Mouse (Mus musculus) G1E (cell line): ENCODE results near the gene Celf2. TPM values are rescaled to one million over a fixed set of nuclear protein-coding genes. Genes with fewer than 3 reads are reported as not detected.

Source experiments
- ATAC-seq: 2 replicates; pipeline ENCODE4 v1.8.0; 2016; ENCODE audit warnings: mild to moderate bottlenecking; ENCODE audit not compliant: insufficient number of reproducible peaks, poor library complexity, low FRiP score, severe bottlenecking; ENCODE audit errors: extremely low read depth
- DNase-seq: peaks from one replicate; pipeline ENCODE4 v3.0.0; 2012; ENCODE audit warnings: low spot score
- H3K27me3 ChIP-seq: 2 replicates; pipeline ENCODE4 v1.6.1; 2012; ENCODE audit warnings: mild to moderate bottlenecking, low read length, inconsistent platforms; ENCODE audit not compliant: insufficient read depth
- H3K36me3 ChIP-seq: replicated peaks from 2 replicates; pipeline ENCODE3; 2012; ENCODE audit warnings: mild to moderate bottlenecking, inconsistent platforms
- H3K4me1 ChIP-seq: 2 replicates; pipeline ENCODE4 v1.6.1; 2012; ENCODE audit warnings: low read depth, low read length, inconsistent platforms, mixed read lengths; ENCODE audit not compliant: insufficient read depth
- H3K4me3 ChIP-seq: 2 replicates; pipeline ENCODE4 v1.5.1; 2012; ENCODE audit warnings: low read depth, mild to moderate bottlenecking, inconsistent platforms, low read length, moderate library complexity, mixed read lengths
- H3K9me3 ChIP-seq: replicated peaks from 2 replicates; pipeline ENCODE4 v1.6.1; 2012; ENCODE audit warnings: inconsistent platforms
- CTCF ChIP-seq: IDR thresholded peaks from 2 replicates; pipeline ENCODE4 v1.5.1; 2012; ENCODE audit warnings: low read depth, low read length, inconsistent platforms, mixed read lengths
- GATA1 ChIP-seq: IDR thresholded peaks from 2 replicates; pipeline ENCODE4 v1.6.1; 2012; ENCODE audit warnings: borderline replicate concordance, low read length, inconsistent platforms, mixed read lengths
- GATA2 ChIP-seq: IDR thresholded peaks from 2 replicates; pipeline ENCODE4 v1.6.1; 2012; ENCODE audit warnings: low read depth, low read length, inconsistent platforms, borderline replicate concordance
- POLR2AphosphoS5 ChIP-seq: IDR thresholded peaks from 2 replicates; pipeline ENCODE4 v1.6.1; 2012; ENCODE audit warnings: low read depth, low read length, inconsistent platforms; ENCODE audit not compliant: insufficient replicate concordance
- TAL1 ChIP-seq: conservative IDR thresholded peaks from 2 replicates; pipeline ENCODE4 v1.6.1; 2012; ENCODE audit warnings: low read depth, low read length, inconsistent platforms, mixed read lengths
- polyA plus RNA-seq: library from polyadenylated mRNA; stranded (reverse); fragments of >175 nt; gene quantifications from 2 replicates; pipeline ENCODE4 v1.2.3, GENCODE M21; 2012
- total RNA-seq, 2 experiments: library from RNA; stranded (forward) in 1 of 2; stranded (reverse) in 1 of 2; fragments of 200-1000 nt in 1 of 2; fragments of >200 nt in 1 of 2; fragmentation: Nextera tagmentation in 1 of 2; gene quantifications; 2 replicates each; pipeline ENCODE4 v1.2.3; 2014 to 2017

Celf2 gene
- total and polyA plus RNA-seq, 3 experiments = 0.86 to 45.1 (median 14.2) TPM

DNA sequence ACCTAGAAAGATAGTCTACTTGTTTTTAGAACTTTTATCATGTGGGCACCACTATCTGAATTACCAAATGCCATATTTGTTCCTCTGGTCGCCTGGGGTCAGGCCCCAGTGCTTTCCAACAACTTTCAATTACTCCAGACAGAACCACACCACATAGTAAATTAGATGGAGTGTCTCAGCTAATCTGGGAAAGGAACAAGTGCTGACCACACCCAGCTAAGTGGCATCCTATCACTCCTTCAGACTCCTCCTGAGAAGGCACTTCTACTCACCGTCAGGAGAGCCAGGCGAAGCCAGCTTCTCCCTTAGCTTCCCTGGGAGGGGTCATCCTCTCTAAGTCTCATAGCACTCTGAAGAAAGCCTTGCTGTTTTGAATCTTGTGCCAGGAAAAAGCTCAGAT lies 835.9 kb downstream of the Celf2 start:
- Histone ChIP-seq H3K4me1 (no peaks in the 10 kb centered on the region), H3K27me3 (no peaks in the 10 kb centered on the region; the same call in 1 of the 2 replicates), H3K4me3 (no peak overlapping the region), H3K9me3 (no peaks in the 10 kb centered on the region), H3K36me3 (no peaks in the 10 kb centered on the region)
- no peak for TF ChIP-seq GATA2
- TF ChIP-seq GATA1 = no peak
- TF ChIP-seq TAL1 = no peak
- no peak for TF ChIP-seq POLR2AphosphoS5
- no peak for TF ChIP-seq CTCF
- ATAC-seq = no peak
- no peak for DNase-seq

- Histone ChIP-seq H3K9me3 (no peaks in the 10 kb centered on the region), H3K4me1 (no peaks in the 10 kb centered on the region), H3K27me3 (no peaks in the 10 kb centered on the region), H3K4me3 (no peak overlapping the region), H3K36me3 (no peaks in the 10 kb centered on the region)
- ATAC-seq = no peak
- no peak for DNase-seq
- no peak for TF ChIP-seq GATA1
Observed at GRCm38 (mm10) chr2:6667611-6668010, 841.8 kb downstream of the Celf2 start.

DNA sequence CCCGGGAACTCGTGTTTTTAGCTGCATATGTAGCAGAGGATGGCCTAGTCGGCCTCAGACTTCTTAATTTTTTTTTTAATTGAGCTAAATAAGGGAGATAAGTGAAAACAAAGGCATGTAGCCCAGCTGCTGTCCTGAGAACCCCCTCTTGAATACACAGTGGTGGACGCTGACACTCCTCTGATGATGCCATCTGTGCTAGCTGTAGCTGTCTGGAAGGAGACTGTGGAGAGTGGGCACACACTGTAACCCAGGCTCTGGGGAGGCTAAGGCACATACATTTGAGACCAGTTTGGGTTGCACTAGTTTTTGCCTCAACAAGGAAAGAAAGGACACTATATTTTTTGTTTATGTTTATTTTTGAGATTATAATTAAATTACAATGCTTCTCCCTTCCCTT lies 849.5 kb downstream of the Celf2 start:
- DNase-seq (no peak), ATAC-seq (no peak)
- no peaks in the 10 kb centered on the region for H3K9me3 ChIP-seq
- no peaks in the 10 kb centered on the region for H3K36me3 ChIP-seq
- H3K4me3 ChIP-seq = no peak overlapping the region
- TF ChIP-seq TAL1 (no peak), GATA1 (no peak), GATA2 (no peak), CTCF (no peak), POLR2AphosphoS5 (no peak)
- H3K27me3 ChIP-seq = no peaks in the 10 kb centered on the region
- no peaks in the 10 kb centered on the region for H3K4me1 ChIP-seq

- no peak overlapping the region for H3K4me3 ChIP-seq
- DNase-seq (no peak), ATAC-seq (no peak)
- H3K27me3 ChIP-seq = no peaks in the 10 kb centered on the region
- no peaks in the 10 kb centered on the region for H3K4me1 ChIP-seq
- no peak for TF ChIP-seq CTCF
- TF ChIP-seq TAL1 = no peak
- TF ChIP-seq GATA2 = no peak
- no peak for TF ChIP-seq POLR2AphosphoS5
- no peak for TF ChIP-seq GATA1
- no peaks in the 10 kb centered on the region for H3K36me3 ChIP-seq
- no peaks in the 10 kb centered on the region for H3K9me3 ChIP-seq
Observed at GRCm38 (mm10) chr2:6653719-6654118, 855.6 kb downstream of the Celf2 start.

- H3K4me3 ChIP-seq = no peak overlapping the region
- no peaks in the 10 kb centered on the region for H3K27me3 ChIP-seq
- no peaks in the 10 kb centered on the region for H3K36me3 ChIP-seq
- no peak for DNase-seq
- H3K9me3 ChIP-seq = no peaks in the 10 kb centered on the region
- TF ChIP-seq POLR2AphosphoS5 (no peak), CTCF (no peak), TAL1 (no peak), GATA2 (no peak), GATA1 (no peak)
- no peak for ATAC-seq
- H3K4me1 ChIP-seq = no peaks in the 10 kb centered on the region
Observed at GRCm38 (mm10) chr2:6651697-6652096, 857.7 kb downstream of the Celf2 start.

- DNase-seq (no peak), ATAC-seq (no peak)
Observed at GRCm38 (mm10) chr2:6648877-6649276, 860.5 kb downstream of the Celf2 start.

DNA sequence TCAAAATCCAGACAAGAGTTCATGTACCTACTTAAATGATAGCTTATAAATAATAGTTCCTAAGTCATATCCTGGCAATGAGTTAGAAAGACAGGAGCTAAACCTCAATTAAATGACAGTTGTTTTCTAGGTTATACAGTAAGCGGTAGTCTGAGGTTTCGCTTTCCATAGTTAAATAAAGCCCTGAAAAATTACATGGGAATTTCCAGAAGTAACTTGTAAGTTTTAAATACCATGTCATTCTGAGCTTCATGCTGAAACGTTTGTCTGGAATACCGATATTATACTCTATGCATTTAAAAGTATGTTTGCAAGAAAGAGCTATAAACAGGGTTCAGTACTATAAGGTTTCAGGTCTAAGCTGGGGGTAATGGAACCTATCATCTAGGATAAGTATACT lies 862.3 kb downstream of the Celf2 start:
- Histone ChIP-seq H3K36me3 (no peaks in the 10 kb centered on the region), H3K9me3 (no peaks in the 10 kb centered on the region), H3K27me3 (no peaks in the 10 kb centered on the region), H3K4me1 (no peaks in the 10 kb centered on the region), H3K4me3 (no peak overlapping the region)
- no peak for ATAC-seq
- TF ChIP-seq GATA1 (no peak), GATA2 (no peak), CTCF (no peak), POLR2AphosphoS5 (no peak), TAL1 (no peak)
- no peak for DNase-seq

More at GRCm38 (mm10) chr2:6648877-6649276, 860.5 kb downstream of the Celf2 start:
- Histone ChIP-seq H3K27me3 (no peaks in the 10 kb centered on the region), H3K9me3 (no peaks in the 10 kb centered on the region), H3K4me3 (no peak overlapping the region), H3K4me1 (no peaks in the 10 kb centered on the region), H3K36me3 (no peaks in the 10 kb centered on the region)
- TF ChIP-seq TAL1 = no peak
- no peak for TF ChIP-seq CTCF
- no peak for TF ChIP-seq GATA1
- TF ChIP-seq GATA2 = no peak
- TF ChIP-seq POLR2AphosphoS5 = no peak
